Mouse (Mus musculus) adrenal gland (tissue): ENCODE results near the gene Phf5a.

ENCODE experiments used
- intact Hi-C: fragments of 180-260 bp; cut with DNase I; formaldehyde crosslinking; loops from one replicate; pipeline ENCODE4 v1.15.1; 2025

Phf5a gene

DNA sequence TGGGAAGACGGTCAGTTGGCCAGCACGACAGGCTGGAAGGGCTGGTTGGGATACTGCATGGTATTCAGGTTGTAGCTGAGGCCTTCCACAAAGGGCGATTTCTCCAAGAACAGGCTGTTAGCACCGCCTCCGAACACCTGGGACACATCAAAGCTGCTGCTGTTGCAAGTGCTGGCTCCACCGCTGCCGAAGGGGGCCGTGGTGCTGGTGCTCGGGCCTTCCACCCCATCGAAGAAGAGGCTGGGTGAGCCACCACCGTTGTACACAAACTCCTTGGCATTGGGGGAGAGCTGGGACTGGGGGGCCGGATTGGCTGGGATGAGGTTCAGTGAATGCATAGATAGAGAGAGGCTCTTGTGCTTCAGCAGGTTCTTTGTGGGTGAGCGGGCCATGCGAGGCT, 21.0 kb downstream of the Phf5a start:
- intact Hi-C loops, result no loop called here

GRCm38 (mm10) chr15:81849104-81849503, 22.6 kb downstream of the Phf5a start:
- intact Hi-C loops, result no loop called here

DNA sequence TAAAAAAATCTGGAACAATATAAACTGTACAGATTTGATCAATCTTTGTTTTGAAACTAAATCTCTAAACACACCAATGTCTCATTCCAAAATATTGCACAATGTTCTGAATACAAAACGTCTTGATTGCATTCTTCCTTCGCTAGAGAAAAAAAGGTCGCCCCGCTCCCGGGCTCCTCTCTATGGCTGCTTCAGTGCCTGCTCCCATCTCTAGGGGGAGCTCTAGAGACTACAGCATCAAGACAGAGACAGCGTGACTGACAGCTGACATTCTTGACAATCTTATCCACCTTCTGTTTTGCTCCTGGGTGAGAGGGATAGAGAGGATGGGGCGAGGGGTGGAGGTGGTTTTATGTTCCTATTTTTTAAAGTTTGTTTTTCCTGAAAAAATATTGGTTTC, 23.4 kb downstream of the Phf5a start:
- intact Hi-C loops, result no loop called here

DNA sequence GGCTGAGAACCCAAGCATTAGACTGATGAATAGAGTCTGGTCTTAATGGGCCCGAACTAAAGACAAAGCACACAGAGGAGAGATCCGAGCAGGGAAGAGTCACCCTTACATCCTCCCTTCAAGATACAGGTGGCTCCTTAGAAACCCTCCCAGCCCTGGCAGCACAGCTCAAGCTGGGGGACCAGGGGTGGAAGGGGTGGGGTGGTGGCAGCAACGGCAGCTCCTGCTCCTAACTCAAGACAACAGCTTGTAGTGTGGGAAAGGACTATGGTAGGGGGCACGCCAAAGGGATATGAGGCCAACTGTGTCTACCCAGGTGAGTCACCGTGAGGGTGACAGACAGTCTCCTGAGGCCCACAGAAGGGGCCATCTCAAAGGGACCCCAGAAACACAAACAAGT, 23.9 kb downstream of the Phf5a start:
- intact Hi-C loops, result no loop called here

DNA sequence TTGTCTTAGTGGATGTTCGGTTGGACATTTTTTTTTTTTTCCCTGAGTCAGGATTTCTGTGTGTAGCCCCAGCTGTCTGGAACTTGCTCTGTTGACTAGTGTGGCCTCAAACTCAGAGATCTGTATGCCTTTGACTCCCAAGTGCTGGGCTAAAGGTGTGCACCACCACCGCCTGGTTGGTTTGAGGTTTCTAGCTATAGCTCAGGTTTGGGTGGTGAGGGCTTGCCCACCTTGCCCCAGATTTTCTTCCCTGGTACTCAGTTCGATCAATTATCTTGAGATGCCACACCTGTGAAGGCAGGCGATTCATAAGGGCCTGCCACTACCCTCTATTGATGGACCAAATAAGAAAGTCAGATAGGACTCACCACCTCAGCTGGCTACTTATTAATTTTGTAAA, 24.6 kb downstream of the Phf5a start:
- intact Hi-C loops, result no loop called here

- intact Hi-C loops, result no loop called here
Measured at GRCm38 (mm10) chr15:81846755-81847154, 25.0 kb downstream of the Phf5a start.

DNA sequence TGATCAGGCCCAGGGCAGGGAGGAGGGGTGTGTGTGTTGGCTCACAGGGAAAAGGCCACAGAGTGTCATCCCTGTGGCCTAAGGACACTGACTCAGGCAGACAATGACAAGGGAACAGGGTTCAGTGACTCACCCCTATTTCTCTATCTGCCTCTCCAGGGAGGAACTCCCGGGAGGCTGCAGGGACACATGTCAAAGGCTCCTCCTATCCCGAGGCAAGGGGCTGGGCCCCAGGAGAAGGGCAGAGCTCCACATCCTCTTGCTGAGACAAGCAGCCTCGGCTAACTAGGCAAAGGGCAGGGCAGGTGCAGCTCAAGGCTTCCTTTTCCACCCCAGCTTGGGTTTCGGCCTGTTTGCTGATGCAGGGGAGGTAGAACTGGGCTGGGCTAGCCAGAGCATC, 26.0 kb downstream of the Phf5a start:
- intact Hi-C loops, result no loop called here

GRCm38 (mm10) chr15:81845033-81845625, 26.6 kb downstream of the Phf5a start:
- intact Hi-C loops, result no loop called here

DNA sequence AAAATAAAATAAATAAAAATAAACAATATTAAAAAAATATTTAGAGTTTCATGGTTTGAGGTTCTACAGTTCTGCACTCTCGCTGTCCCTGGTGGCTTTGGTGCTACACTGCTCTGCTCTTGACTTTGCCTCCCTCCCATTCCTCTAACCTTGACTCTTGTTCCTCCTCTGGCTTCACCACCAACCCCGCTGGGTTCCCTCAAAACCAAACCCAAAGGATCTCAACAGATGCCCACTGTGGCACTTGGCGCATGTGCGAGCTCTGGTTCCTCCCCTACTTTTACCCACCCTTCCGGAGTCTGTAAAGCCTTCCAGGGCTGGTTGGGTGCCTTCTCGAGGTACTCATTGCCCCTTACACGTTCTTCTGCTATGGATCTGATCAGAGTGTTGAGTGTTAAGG, 29.4 kb downstream of the Phf5a start:
- intact Hi-C loops, result no loop called here

DNA sequence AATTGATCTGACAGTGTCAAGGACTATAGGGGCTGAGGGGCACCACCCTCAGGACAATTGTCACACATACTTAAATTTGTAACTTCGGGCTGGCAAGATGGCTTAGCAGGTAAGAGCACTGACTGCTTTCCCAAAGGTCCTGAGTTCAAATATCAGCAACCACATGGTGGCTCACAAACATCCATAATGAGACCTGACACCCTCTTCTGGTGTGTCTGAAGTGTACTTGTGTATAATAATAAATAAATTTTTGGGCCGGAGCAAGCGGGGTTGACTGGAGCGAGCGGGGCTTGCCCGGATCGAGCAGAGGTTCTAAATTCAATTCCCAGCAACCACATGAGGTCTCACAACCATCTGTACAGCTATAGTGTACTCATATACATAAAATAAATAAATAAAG, 31.4 kb downstream of the Phf5a start:
- intact Hi-C loops, result no loop called here

- intact Hi-C loops, result no loop called here
Measured at GRCm38 (mm10) chr15:81839634-81840033, 32.1 kb downstream of the Phf5a start.

DNA sequence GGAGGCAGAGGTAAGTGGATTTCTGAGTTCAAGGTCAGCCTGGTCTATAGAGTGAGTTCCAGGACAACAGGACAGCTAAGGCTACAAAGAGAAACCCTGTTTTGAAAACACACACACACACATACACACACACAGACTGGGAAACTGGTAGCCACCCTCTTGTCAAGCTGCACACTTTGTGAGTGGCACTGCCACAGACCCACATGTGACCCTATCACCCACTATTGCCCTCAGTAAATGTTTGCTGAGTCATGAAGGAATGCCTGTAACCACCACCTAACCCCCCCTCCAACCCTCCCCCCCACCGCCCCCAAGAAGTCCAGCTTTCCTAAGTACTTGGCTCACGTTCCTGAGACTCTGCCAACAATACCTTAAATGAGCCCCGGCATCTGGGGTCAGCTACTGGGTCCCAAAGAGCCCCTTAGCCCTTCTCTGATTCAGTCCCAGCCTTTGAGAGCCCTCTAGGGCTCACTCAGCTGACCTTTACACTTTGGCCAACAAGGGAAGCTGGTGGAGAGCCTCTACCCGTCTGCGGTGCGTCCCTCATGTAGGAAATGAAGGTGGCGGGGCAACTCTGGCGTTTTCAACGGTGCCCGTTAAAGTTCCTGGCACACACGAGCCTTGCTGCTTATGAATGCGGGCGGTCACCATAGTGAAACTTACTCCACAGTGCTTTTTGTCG, 33.0 kb downstream of the Phf5a start:
- intact Hi-C loops, result no loop called here

DNA sequence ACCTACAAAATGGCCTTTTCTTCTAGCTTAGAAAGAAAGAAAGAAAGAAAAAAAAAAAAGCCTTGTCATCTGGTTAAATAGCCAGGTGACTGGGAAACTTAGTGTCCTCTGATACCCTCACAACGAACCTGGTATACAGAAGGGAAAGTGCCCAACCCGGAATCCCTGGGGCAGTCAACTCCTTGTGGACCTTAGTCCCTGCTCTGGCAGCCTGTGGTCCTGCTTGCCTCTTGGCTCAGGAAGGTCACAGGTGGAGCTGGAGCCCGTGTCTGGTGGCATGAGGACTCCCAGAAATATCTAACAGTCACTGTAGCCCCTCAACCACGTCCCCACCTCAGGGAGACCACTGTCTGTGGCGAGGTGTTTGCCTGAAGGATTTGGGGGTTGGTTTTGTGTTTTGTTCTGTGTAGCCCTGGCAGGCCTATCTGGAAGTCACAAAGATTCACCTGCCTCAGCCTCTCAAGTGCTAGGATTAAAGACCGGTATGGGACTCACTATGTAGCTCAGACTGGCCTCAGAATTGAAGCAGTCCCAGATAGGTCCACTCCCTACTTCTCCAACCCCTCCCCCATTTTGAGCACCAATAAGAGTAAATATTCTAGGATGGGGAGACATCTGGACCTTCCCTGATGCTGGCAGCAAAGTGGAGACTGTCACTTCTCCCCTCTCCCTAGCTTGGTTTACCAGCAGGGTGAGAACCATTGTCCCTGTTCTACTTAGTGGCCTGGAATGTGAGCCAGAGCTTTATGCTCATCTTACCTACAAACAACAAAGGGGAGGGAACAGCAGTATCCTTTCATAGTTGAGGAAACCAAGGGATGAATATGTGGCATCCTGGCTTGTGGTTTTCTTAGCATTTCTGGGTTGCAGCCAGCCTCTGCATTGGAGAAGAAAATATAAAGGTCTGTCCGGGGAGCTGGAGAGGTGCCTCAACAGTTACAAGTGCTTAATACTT, 34.5 kb downstream of the Phf5a start:
- intact Hi-C loops, result no loop called here

DNA sequence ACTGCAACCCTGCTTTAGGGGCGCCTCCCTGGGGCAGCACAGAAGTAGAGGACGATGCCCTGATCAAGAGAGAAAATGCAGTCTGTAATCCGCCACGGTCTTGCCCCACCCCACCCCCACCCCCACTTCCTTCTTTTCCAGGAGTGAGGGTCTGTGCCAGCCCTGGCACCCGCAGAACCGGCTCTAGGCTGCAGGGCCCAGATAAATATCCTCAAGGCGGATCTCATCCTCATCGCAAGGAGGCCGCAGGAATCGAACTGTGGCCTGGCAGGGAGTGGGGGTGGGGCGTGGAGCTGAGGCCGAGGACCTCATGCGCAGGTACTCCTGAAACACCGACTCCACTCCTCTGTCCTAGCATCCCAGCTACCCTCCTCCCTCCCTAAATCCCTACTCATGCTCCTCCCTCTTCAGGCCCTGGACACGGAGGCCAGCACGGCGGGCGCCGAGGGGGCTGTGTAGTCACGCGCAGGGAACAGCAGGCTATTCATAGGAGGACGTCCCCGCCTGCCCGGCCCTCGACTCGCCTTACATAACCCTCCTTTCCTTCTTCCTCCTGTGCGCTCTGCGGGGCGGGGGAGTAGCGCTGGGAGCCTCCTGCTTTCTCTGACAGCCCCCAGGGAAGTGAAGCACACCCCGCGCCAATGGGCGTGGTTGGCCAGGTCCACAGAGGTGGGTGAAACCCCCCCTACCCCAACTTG, 35.4 kb downstream of the Phf5a start:
- intact Hi-C loops, result no loop called here

DNA sequence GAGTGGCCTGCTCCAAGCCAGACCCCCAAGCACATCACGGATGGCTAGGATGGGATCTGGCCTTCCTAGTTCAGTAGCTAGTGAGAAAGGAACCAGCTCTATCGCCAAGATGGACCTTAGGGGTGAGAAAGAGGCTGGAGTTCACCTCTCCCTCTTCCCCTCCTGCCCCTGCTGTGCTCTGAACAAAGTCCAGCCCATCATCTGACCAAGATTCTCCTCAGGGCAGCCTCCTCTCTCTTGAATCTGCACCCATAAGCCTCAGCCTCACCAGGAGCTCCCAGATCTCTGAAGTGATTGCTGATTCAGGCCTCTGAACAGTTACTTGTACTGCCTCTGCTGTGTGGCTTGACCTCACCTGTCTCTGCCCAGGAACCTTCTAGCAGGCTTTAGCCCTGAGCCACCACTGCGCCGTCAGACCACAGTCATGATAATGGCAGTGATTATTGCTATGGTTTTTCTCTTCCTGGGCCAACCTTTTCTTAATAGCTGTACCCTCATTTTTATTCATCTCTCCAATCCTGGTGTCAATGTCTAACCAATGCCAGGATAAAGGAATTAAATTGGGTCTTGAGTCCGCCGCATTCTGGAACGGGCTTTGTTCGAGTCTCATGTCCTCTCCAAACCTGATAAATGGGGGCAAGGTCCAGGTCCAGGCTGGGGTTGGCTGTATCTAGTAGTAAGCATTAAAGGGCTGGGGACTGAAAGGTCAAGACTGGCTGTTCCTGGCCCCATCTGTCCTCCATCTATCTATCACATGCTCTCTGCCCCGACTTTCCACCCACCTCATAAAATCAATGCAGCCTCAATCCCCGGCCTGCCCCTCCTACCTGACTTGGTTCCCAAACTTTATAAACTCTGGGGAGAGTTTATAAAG, 36.5 kb downstream of the Phf5a start:
- intact Hi-C loops, result no loop called here

- intact Hi-C loops, result loop anchor here (5.0 kb wide), 1 partner anchor 73 kb away; no protein-coding TSS in a partner anchor
Measured at GRCm38 (mm10) chr15:81834171-81834841, 37.4 kb downstream of the Phf5a start.

DNA sequence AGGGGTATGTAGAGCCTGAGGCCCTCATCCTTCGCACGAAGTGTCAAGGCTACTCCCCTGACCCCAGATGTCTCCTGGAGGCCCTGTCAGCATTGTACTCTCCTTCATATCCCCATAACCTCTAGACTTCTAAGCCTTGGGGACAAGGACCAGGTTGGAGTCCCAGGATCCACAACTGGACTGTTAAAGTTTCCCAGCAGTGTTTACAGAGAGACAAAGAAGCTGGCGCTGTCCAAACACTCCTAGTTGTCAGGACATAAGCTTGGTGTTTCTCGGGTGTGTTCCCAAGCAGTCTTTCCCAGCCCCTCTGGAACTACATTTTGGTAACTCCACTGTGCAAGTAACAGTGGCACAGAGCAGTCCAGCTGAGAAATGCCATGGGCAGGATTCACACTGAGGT, 38.2 kb downstream of the Phf5a start:
- intact Hi-C loops, result loop anchor here (5.0 kb wide), 1 partner anchor 74 kb away; no protein-coding TSS in a partner anchor

DNA sequence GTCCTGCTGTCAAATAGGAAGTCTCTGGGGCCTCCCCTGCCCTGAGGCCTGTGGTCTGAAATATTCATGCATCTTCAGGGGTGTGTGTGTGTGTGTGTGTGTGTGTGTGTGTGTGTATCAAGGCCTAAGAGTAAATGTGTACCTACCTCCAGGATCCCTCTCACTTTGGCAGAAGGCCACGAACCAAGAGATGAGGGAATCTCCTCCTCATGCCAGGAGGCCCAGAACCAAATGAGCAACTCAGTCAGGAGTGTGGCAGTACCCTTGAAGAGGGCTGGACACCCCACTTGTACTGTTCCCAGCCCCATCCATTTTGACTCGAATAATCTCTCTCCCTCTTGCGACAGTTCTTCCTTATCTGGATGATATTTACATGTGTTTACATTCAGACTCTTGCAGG, 39.5 kb downstream of the Phf5a start:
- intact Hi-C loops, result loop anchor here (5.0 kb wide), 1 partner anchor 75 kb away; no protein-coding TSS in a partner anchor

DNA sequence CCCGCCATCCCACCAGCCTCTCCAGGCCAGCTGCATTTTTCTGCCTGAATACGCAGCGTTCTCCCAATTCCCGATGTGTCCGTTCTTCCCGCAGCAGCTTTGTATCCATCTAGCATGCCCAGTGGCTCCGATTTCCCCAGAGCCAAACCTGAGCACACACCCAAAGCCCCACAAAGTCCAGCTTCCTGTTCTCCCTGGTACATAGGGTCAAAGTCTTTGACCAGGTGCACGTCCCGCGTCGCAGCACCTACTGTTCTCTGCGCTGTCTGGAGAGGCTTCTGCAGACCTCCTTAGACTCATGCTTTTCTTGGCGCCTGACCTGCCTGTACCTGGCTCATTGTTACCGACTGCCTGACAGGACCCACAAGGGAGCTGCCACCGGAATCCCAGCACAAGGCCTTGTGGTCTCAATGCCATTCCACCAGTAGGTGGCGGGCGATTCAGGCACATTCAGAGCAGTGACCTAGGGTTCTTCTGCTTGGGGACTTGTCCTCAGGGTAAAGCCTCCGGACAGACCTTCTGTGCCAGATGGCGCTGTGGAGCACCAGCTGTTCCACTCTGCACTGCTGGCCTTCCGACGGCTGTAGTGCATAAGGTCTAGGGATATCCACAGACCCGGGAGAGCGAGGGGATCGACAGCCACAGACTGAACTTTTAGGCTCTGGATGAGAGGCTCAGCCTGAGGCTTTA, 40.4 kb downstream of the Phf5a start:
- intact Hi-C loops, result loop anchor here (5.0 kb wide), 1 partner anchor 76 kb away; no protein-coding TSS in a partner anchor
